Mouse (Mus musculus): ENCODE measurements around the gene 4930435E12Rik. TPM values are rescaled to one million over a fixed set of nuclear protein-coding genes. Genes with fewer than 3 reads are reported as not detected.

4930435E12Rik gene
- polyA plus RNA-seq, 1 experiment from 2014 or later = not detected

DNA sequence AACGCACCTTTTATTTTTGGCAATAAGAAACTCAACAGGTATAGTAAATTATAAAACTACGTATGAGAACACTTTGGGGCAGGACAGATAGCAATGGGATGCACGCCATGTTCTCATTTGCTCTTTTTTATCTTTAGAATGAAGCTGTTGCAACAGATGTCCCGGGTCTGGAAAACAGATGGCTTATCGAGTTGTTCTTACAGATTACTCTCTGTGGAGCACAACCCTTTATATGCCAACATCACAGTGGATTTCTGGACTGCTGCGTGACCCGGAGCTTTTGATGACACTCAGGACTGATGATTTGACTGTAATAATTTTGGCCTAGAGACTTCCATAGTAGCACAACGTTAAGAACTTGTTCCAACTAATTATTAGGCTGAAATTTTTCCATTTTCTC, 60.8 kb downstream of the 4930435E12Rik start:
- H3K9me3 ChIP-seq = no peaks in the 10 kb centered on the region
- H3K4me3 ChIP-seq = no peak overlapping the region
- H3K36me3 ChIP-seq = peaks cover 45% of the 10 kb centered on the region
- no peak overlapping the region for H3K27ac ChIP-seq
- ATAC-seq (ENCODE audit: low FRiP score, low read depth) = no peak
- H3K9ac ChIP-seq = no peak overlapping the region
- no peak overlapping the region for H3K4me2 ChIP-seq (replicated peaks)
- WGBS = 79% methylated on average over 8 of the region's 8 CpGs
- peaks cover 15% of the 10 kb centered on the region for H3K4me1 ChIP-seq
- no peaks in the 10 kb centered on the region for H3K27me3 ChIP-seq

DNA sequence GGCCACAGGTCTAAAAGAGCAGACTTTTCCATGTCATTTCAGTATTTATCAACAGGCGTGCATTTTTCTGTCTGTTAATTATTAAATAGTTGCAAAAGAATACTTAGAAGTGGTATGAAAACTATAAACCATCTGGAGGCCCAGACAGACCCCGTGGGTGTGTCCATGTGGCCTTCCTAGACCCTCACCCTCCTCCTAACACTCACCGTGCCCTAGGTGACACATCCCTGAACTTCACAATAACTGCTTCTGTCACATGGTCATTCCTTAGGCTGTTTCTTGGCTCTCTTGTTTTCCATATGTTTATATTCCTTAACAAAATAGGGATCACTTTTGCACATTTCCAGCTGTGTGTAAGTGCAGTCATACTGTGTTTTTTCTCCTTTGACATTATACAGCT, 61.9 kb downstream of the 4930435E12Rik start:
- H3K27ac ChIP-seq = no peak overlapping the region
- no peak overlapping the region for H3K4me3 ChIP-seq
- peaks cover 52% of the 10 kb centered on the region for H3K36me3 ChIP-seq
- H3K9ac ChIP-seq = no peak overlapping the region
- H3K9me3 ChIP-seq = no peaks in the 10 kb centered on the region
- 0 out of 2 replicates have a peak, but pooled peaks cover 8% of the 10 kb centered on the region for H3K4me1 ChIP-seq
- H3K4me2 ChIP-seq (replicated peaks) = no peak overlapping the region
- 54% methylated on average over 3 of the region's 3 CpGs for WGBS
- no peak for ATAC-seq (ENCODE audit: low FRiP score, low read depth)
- H3K27me3 ChIP-seq = no peaks in the 10 kb centered on the region

DNA sequence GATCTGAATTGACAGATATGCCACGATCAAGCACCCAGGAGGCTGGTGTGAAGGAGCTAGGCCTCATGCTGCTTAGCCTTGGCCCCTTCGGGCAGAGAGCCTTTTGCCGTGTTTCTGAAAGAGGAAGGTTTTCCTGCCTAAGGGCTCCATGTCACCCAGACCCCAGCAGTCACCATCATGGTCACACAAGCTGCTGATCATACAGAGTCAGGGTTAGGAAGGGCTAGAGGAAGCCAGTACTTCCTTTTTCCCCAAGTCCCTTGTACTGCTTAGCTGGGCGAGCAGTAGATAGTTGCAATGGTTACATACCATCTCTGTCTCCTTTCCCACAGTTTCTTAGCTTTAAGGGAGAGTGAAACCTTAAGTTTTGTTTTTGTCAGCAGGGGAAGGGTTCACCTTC, 65.0 kb downstream of the 4930435E12Rik start:
- H3K36me3 ChIP-seq = peaks cover 67% of the 10 kb centered on the region
- H3K9ac ChIP-seq = no peak overlapping the region
- H3K4me3 ChIP-seq = no peak overlapping the region
- H3K27ac ChIP-seq = no peak overlapping the region
- ATAC-seq (ENCODE audit: low FRiP score, low read depth) = no peak
- 84% methylated on average over 4 of the region's 4 CpGs for WGBS
- peaks cover 17% of the 10 kb centered on the region for H3K4me1 ChIP-seq
- no peaks in the 10 kb centered on the region for H3K27me3 ChIP-seq
- no peaks in the 10 kb centered on the region for H3K9me3 ChIP-seq
- H3K4me2 ChIP-seq (replicated peaks) = no peak overlapping the region

DNA sequence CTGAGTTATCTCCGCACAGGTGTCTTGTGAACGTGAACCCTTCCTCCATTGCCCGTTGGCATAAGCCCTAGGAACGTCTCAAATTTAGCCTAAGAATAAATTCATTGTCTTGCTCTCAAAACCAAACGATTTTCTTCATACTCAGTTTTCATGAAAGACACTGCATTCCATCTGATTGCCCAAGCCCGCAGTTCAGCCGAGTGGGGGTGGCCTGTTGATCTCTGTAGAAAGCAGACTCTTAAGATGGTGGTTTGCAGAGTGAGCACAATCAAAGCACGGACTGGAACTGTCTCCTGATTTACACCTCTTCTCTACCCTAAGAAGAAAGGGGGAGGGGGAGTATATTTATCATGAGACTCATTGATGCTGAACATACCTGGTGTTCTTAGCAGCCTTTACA, 66.1 kb downstream of the 4930435E12Rik start:
- H3K9ac ChIP-seq = no peak overlapping the region
- H3K4me3 ChIP-seq = no peak overlapping the region
- H3K36me3 ChIP-seq = peaks cover 67% of the 10 kb centered on the region
- H3K27ac ChIP-seq = no peak overlapping the region
- WGBS = 90% methylated on average over 8 of the region's 8 CpGs
- no peak overlapping the region for H3K4me2 ChIP-seq (replicated peaks)
- no peaks in the 10 kb centered on the region for H3K9me3 ChIP-seq
- no peaks in the 10 kb centered on the region for H3K27me3 ChIP-seq
- ATAC-seq (ENCODE audit: low FRiP score, low read depth) = no peak
- peaks cover 24% of the 10 kb centered on the region for H3K4me1 ChIP-seq

Other genes with a start within 250 kb of the 4930435E12Rik start
- gene Arhgap31, start 115.5 kb downstream of the 4930435E12Rik start, polyA plus RNA-seq (2015; fragmentation: Nextera tagmentation; extraction: Ambion mirVana) = 13.3 and 14.5 TPM in 2 replicates
- gene B4galt4, start 86.5 kb downstream of the 4930435E12Rik start, polyA plus RNA-seq (2015; fragmentation: Nextera tagmentation; extraction: Ambion mirVana) = 36.7 and 37.2 TPM in 2 replicates
- 12.1 and 12.9 TPM in 2 replicates for gene Upk1b, start 28.4 kb downstream of the 4930435E12Rik start, polyA plus RNA-seq (2015; fragmentation: Nextera tagmentation; extraction: Ambion mirVana)
- gene Igsf11, start 63.9 kb upstream of the 4930435E12Rik start, polyA plus RNA-seq (2015; fragmentation: Nextera tagmentation; extraction: Ambion mirVana) = 1.2 and 1.5 TPM in 2 replicates